Mouse (Mus musculus): ENCODE measurements around the gene Plin4. TPM values are rescaled to one million over a fixed set of nuclear protein-coding genes. Genes with fewer than 3 reads are reported as not detected.
"Not testable (repeated sequence)": the region's sequence is repeated elsewhere in the genome, so short reads cannot be mapped to it uniquely, and the experiment has no call there.

Plin4 gene
- total RNA-seq, 2 experiments from 2014 or later, result not detected

DNA sequence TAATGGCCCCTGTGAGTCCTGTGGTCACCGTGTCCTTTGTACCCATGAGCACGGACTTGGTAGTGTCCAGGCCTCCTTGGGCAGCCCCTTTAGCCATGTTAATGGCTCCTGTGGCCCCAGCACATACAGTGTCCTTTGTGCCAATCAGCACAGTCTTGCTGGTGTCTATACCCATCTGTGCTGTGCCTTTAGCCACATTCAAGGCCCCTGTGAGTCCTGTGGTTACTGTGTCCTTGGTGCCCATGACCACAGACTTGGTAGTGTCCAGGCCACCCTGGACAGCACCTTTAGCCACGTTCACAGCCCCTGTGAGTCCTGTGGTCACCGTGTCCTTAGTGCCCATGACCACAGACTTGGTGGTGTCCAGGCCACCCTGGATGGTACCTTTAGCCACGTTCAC, 4.8 kb downstream of the Plin4 start:
- ATAC-seq (replicated peaks; ENCODE audit: poor library complexity, severe bottlenecking), result not testable (repeated sequence)

DNA sequence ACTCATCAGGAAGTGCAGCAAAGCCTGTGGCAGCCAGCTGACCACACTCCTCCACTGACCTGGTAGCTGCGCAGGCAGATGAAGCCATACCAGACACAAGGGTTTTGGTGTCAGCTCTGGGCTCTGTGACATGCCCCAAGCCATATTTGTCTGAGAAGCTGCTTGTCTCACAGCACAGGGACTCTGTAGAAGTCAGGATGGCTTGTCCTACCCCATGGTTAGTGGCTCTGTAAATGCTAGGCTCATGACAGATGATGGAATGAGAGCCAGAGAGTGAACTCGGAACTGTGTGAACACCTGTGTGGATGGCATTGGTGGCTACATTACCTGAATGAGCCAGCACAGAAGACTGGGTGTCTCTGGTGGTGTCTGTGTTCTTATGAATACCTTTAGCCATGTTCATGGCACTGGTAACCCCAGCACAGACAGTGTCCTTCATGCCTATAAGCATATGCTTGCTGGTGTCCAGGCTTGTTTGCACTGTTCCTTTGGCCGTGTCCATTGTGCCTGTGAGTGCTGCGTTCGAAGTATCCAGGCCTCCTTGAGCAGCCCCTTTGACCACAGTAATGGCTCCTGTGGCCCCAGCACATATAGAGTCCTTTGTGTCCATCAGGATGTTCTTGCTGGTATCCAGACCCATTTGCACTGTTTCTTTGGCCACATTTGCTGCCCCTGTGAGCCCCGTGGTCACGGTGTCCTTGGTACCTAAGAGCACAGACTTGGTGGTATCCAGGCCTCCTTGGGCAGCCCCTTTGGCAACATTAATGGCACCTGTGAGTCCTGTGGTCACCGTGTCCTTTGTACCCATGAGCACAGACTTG, 5.9 kb downstream of the Plin4 start:
- no peak for ATAC-seq (replicated peaks; ENCODE audit: poor library complexity, severe bottlenecking)

DNA sequence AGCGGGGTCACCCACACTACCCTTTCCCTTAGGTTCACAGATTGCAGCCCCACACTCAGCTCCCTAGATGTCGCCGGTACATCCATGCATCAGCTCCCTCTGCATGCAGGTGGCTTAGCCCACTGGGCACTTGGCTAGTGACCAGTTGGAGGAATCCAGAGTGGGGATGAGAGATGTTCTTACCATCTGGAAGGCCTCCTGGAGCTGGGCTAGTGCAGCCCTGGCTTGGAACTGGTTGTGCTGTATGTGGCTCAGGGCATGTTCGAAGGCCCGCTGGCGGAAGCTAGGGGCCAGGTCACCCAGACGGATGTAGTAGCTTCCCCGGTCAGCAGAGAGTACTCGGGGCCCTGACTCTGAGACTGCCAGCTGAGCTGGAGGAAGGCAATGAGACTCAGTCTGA, 6.7 kb downstream of the Plin4 start:
- ATAC-seq (replicated peaks; ENCODE audit: poor library complexity, severe bottlenecking), result no peak

DNA sequence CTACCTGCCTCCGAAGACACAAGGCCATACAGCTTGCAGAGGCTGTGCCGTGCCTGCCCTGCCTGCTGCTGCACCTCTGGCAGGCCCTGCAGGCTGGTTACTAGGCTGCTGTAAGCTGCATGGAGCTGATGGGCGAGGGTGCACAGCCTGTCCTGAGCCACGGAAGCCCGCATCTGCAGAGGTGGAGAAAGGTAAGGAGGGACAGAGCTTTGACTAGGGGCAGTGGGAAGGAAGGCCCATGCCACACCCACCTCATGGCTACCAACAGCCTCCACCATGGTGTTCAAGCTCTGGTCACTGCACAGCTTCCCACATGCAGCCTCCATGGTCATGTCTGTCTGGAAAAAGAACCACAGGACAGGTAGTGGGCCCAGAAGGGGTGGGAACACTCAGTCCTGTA, 7.4 kb downstream of the Plin4 start:
- ATAC-seq (replicated peaks; ENCODE audit: poor library complexity, severe bottlenecking), result no peak

DNA sequence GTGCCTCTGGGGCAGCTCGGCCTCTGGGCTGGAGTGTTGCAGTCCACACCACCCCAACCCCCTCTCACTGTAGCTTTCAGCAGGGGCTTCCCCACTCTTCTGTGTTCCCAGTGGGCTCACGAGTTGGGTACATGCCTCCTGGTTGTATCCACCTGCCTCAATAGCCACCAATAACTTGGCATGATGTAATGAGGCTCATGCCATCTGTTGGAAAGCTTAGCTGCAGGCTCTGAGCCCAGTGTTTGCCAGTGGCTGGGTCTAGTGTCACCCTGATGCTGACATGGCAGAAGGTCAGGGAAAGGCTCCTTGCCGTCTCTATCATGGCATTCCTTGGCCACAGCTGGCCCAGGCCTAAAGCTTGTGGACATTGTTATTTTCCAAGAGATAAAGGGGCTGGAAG, 8.8 kb downstream of the Plin4 start:
- ATAC-seq (replicated peaks; ENCODE audit: poor library complexity, severe bottlenecking), result no peak

DNA sequence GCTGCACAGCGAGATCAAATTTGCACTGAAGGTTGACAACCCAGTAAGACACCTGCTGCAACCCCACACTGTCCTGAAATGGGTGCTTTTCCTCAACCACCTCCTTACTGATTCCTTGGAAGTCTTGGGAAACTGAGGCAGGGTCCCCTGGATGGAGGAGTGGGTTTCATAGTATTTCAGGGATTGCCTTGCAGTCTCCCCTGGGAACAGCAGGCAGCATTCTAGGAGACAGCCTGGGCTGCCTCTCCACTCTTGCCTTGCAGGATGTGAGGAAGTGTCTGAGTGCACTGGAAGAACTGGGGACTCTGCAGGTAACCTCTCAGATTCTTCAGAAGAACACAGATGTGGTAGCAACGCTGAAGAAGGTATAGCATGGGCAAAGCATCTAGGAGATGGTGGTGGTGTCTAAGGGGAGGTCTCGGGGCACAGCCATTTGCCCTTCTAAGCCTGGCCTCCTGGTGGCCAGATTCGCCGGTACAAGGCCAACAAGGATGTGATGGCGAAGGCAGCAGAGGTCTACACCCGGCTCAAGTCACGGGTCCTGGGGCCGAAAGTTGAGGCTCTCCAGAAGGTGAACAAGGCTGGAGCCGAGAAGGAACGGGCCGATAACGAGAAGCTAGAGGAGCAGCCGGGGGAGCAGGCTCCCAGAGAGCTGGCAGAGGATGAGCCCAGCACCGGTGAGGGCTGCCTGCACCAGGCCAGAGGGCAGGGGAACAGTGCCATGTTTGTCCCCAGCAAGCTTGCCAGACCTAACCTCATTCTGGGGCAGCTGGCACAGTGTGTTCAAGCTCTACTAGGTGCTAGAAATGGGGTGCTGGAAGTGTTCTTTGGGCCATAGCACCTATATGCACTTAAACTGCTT, 10.7 kb downstream of the Plin4 start:
- 0 out of 2 replicates have a peak, but pooled peaks have one; percentile 30 for ATAC-seq (replicated peaks; ENCODE audit: poor library complexity, severe bottlenecking)

DNA sequence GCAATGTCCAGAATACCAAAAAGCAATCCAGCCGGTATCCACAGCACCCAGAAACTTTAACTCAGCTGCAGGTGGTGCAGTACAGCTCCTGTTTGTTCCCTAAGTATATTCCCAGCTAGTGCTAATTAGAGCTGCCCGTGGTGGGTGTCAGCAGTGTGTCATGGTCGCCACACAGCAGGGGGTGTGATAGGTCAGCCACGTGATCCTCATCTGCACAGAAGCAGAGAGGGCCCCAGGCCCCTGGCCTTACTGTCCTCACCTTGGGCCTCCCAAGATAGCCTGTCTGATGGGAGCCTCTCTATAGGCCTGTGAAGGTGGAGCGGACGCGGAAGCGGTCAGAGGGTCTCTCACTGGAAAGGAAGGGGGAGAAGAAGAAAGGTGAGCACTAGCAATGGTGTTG, 11.4 kb downstream of the Plin4 start:
- ATAC-seq (replicated peaks; ENCODE audit: poor library complexity, severe bottlenecking), result no peak

DNA sequence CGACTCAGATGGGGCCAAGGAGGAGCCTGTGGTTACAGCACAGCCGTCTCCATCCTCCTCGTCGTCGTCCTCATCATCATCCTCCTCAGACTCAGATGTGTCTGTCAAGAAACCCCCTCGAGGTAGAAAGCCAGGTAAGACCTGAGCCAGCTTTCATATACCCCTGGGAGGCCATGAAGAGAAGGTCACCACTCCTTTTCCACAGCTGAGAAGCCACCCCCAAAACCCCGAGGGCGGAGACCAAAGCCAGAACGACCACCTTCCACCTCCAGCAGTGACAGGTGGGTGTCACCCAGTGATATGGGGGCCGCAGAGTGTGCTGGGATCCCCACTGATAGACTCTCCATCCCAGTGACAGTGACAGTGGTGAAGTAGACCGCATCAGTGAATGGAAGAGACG, 12.7 kb downstream of the Plin4 start:
- ATAC-seq (replicated peaks; ENCODE audit: poor library complexity, severe bottlenecking), result no peak

DNA sequence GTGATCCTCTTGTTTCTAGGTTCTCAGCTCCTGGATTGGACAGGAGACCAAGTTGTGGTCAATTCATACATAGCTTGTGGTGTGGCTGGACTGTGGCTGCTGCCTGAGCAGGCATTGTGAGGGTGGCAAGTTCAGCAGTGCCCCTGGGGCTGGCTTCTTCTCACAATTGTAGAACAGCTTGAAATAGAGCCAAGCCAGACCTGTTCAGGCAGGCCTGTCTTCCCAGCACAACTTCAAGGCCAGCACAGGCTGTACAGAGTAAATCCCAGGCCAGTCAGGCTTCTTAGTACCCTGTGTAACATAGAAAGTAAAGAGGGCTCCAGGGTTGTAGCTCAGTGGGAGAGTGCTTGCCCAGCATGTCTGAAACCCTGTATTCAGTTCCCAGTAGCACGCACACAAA, 16.8 kb downstream of the Plin4 start:
- ATAC-seq (replicated peaks; ENCODE audit: poor library complexity, severe bottlenecking), result no peak

DNA sequence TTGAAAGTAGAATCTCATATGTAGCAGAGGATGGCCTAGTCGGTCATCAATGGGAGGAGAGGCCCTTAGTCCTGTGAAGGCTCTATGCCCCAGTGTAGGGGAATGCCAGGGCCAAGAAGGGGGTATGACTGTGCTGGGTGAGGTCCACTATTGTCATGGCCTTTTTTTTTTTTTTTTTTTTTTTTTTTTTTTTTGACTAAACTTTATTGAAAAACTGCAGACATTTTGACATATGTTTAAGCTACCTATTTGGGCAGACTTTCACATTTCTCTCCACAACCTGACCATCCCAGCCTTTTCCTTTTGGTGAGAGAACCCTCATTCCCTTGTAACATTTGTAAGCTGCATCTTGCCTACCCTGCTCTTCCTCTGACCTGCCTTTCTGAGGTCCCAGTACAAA, 17.3 kb downstream of the Plin4 start:
- ATAC-seq (replicated peaks; ENCODE audit: poor library complexity, severe bottlenecking), result no peak

DNA sequence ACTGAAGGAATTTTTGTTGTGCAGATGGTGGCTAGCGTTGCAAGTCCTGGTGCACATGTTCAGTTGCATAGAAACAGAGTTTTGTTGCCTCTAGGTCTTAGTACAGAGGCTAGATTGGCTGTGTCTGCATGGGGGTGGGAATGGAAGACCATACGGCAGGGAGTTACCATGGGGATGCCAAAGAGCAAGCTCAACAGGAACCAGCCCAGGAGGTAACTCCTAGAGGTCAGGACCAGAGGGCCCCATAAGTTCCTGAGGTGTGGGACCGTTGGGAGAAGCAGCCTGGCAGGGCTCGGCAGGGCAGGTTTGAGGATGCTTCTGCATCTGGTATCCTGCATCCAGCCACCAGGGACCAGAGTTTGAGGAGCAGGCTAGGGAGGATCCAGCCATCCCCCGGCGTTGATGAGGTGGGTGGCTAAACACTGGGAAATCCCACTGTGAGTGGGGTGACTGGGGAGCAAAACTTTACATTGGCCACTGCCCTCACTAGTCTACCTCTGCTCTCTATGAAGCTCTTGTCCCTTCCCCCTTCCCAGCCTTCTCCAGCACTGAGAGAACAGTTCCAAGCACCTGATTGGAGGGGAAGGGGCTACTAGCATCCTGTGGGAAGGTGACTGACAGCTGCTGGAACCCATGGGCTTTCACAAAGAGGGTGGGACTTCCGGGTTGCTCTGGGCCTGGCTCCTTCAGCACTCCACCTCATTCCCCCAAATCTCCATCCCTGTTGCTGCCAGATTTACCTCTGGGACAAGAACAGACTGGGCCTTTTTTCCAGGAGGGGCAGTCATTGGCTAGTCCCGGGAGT, 28.6 kb downstream of the Plin4 start:
- ATAC-seq (replicated peaks; ENCODE audit: poor library complexity, severe bottlenecking), result no peak

DNA sequence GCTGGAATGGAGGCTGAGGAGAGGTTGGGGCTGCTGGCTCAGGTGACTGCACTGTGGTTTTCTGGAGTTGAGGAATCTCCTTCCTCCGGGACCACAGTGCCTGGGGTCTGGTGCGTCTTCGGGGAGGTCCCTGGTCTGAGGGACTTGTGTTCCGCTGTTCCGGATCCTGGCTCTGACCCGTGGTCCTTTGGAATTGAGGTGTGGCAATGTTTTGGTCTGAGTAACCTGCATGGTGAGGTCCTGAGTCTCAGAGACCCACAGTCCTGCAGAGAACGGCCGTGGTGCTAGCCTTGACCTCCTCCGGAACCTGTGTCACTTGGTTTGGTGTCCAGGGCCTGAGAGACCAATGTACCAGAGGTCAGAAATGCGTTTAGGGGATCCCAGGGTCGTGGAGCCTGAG, 29.7 kb downstream of the Plin4 start:
- no peak for ATAC-seq (replicated peaks; ENCODE audit: poor library complexity, severe bottlenecking)

DNA sequence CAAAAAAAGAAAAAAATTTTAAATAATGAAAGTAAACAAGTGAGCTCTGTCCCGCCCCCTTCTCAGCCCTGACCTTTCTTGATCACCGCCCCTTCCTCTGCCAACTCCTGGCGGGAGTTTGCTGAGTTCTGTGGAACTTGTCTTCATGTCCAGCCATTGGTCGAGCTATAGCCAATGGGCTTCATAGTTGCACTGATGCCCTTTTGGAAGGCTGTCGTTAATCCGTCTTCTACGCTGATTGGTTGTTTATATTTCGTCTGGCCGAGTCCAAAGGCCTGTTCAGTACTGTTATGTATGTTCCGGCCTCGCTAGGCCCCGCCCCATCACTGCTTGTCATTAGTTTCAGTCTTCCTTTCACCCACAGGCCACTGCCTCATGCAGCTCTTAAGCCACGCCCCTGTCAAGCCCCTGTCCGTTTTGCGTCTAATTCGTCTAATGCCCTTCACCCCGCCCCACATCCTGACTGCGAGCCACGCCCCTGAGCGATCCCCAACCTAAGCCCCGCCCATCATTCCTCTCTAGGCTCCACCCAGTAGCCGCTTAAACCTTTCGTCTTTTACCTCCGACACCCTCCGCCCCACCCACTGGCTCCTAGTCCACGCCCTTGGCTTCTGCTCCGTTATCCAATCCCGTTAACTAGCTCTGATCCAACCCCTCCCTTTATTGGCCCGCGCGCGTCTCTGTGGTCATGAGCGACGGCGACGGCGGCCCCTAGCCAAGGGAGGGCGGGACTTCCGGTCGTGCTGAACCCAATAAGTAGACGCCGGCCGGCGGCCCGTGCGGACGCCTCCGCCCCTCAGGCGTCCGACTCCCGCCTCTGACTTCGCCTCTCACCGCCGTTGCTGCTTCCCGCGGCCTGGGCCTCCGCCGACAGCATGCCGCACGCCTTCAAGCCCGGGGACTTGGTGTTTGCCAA, 30.5 kb downstream of the Plin4 start, which contains the start of gene Hdgfl2:
Hdgfl2 (plus strand) TSS at position 755 of the 916 bp plus-strand sequence.
- ATAC-seq (replicated peaks; ENCODE audit: poor library complexity, severe bottlenecking), result peak; percentile 65

DNA sequence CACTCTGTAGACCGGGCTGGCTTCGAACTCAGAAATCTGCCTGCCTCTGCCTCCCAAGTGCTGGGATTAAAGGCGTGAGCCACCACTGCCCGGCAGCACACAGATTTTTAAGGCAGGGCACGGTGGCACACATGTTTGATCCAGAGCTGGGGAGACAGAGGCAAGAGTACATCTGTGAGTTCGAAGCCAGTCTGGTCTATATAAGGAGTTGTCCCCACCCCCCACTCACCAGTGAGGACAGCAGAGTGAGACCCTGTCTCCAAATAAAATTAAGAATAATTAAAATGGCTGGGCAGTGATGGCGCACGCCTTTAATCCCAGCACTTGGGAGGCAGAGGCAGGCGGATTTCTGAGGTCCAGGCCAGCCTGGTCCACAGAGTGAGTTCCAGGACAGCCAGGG, 31.2 kb downstream of the Plin4 start:
- ATAC-seq (replicated peaks; ENCODE audit: poor library complexity, severe bottlenecking), result not testable (repeated sequence)

DNA sequence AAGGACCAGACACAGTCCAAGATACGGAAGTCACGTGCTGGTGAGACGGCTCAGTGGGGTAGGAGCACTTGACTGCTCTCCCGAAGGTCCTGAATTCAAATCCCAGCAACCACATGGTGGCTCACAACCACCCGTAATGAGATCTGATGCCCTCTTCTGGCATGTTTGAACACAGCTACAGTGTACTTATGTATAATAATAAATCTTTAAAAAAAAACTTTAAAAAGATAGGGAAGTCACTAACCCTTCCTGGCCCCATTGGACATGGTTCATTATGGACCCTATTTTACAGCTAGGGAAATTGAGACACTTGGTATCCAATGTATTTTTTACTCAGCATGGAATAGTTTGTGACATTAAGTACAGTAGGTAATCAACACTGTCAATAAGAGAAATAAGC, 32.1 kb downstream of the Plin4 start:
- no peak for ATAC-seq (replicated peaks; ENCODE audit: poor library complexity, severe bottlenecking)

DNA sequence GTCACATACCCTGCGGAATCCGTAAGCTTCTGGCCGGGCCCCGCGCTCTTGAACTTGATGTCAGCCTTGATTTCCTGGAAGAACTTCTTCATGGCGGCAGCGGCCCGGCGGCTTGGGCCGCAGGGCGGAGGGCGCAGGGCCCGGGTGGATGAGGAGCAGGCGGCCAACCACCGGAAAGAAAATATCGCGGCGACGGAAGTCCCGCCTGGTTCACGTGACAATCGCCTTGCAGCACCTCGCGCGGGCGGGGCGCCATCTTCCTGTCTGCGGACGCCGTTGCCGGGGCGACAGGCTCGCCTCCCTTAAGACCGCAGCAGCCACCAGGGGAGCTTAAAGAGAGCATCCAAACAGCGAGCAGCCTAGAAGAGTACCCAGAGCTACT, 34.8 kb downstream of the Plin4 start, which contains the start of gene Ubxn6:
Ubxn6 (minus strand) TSS at position 202 of the 382 bp plus-strand sequence.
- ATAC-seq (replicated peaks; ENCODE audit: poor library complexity, severe bottlenecking), result peak; percentile 41

DNA sequence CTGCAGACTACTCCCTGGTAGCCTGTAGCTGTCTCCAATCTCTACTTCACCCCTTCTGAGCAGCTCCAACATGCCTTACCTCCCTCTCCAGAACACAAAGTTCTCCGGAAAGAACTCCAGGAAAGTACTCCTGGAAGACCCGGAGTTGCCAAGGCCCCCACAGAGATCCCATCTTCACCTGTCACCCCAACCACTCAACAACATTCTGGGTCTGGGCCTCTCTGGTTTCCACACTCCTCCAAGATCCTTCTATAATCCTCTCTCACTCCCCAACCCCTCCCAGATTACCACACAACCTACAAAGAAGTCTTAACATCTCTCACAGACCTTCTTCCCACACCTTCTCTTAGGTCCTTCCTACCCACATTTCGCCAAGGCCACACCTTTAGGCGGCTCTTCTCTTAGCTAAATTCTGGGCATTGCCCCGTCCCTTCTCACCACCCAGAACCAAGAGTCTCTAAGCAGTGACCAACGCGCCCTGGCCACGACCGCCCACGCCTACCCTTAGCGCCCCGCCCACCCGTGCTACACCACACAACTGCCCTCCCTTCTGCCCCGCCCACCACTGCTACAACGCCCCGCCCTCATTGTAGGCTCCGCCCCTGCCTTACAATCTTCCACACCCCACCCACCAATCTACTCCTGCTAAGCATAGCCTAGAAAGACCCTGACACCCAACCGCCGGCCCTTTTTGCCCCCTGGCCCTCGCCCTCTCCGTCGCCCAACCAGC, 35.3 kb downstream of the Plin4 start:
- ATAC-seq (replicated peaks; ENCODE audit: poor library complexity, severe bottlenecking), result peak; percentile 52

DNA sequence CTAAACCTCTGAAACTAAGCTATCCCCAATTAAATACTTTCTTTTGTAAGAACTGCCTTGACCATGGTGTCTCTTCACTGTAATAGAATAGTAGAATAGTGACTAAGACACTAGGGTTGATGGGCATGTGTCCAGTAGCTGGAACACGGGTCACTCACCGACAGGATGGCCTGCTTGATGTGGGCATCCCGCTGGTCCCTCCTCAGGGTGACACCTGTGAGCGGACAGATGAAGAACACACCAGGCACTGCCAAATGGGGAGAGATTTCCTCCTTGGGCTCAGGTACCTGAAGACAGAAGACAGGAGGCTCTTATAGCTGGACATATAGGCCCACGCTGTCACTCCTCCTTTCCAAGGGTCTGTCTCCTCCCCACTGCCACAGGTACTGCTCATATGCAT, 37.4 kb downstream of the Plin4 start:
- ATAC-seq (replicated peaks; ENCODE audit: poor library complexity, severe bottlenecking), result no peak

DNA sequence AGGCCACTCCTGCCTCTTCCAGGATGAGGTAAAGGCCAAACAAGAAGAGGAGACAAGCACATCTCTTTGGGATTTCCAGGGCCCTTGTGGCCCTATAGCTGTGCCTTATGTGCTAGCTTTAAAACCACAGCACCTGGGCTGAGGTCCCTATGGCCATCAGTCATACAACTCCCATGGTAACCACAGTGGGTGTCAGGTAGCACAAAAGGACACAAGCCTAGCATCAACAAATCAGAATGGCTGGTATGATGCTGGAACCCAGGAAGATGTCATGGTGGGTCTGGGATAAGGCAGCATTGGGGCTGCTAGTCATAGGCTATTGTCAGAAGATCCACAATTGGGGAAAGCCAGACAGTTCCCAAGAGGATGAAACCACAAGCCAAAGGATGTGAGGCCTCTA, 38.5 kb downstream of the Plin4 start:
- ATAC-seq (replicated peaks; ENCODE audit: poor library complexity, severe bottlenecking), result no peak
